Mouse (Mus musculus) erythroid progenitor cell, adult 5-6 weeks (primary cell): ENCODE measurements around the gene Cfap126. TPM values are rescaled to one million over a fixed set of nuclear protein-coding genes. Genes with fewer than 3 reads are reported as not detected.

Experiments used
- ATAC-seq: replicated peaks from 2 replicates; pipeline ENCODE4 v1.8.0; 2016; ENCODE audit warnings: moderate number of reproducible peaks, mild to moderate bottlenecking, moderate TSS enrichment, inconsistent platforms; ENCODE audit not compliant: poor library complexity, low FRiP score, severe bottlenecking
- total RNA-seq, 2 experiments: library from RNA; stranded (forward) in 1 of 2; stranded (reverse) in 1 of 2; fragments of 150-400 nt in 1 of 2; fragments of 186-747, 209-891 nt in 1 of 2; gene quantifications; 2 replicates each; pipeline versions ENCODE4 v1.2.3 to v1.2.4; 2015 to 2017; ENCODE audit warnings: low replicate concordance in 2 of 2

The Cfap126 gene
- total RNA-seq, 2 experiments from 2014 or later, result not detected

GRCm38 (mm10) chr1:171089891-171090290, 23.8 kb upstream of the Cfap126 start:
- no peak for ATAC-seq

DNA sequence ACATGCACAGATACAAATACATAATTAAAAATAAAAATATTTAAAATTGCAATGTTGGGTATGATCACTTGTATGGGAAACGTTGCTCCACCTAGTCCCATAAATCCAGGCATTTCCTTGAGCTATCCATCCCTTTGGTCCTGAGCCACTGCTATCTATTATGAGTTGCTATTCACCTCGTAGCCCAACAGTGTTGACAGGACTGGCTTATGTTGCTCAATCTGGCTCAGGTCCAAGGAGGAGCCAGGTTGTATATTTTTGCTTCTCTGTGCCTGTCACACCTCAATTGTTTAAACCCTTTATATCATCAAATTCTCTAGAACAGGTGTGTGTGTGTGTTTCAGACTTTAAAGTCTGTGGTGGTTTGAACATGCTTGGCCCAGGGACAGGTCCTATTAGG, 23.0 kb upstream of the Cfap126 start:
- no peak for ATAC-seq

GRCm38 (mm10) chr1:171094424-171094823, 19.3 kb upstream of the Cfap126 start:
- ATAC-seq, result no peak

DNA sequence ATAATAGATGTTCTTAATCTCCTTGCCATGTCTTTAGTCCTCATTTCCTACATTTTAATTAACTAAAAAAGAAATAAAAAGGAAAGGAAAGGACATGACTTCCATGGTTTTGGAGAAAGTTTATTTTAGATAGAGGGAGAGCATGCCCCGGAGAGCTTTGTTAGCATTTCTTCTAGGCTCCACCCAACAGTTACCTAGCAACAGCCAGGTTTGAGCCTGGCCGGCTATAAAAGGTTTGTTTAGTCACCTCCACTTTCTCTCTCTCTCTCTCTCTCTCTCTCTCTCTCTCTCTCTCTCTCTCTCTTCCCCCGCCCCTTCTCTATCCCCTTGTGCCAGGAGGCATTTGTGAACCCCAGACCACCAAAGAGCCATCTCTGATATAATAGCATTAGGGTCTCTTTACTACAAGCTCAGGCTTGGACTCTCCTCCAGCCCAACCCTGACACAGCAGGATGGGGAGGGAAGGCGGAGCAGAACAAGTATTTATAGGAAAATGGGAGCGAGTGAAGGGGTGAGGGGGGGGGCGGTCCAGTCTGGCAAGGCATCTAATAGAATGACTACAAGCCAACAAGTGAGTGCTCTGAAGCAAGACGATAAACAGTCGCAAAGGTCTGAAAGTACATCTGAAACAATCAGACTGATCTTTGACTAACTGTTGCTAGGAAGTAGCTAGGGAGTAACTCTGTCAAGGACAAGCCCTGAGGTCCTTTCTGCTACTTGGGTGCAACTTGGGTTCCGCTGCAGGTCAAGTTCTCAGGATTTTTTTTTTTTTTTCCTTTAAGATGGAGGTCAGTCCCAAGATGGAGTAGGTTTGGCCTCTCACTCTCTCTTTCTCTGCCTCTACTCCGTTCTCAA, 17.4 kb upstream of the Cfap126 start:
- no peak for ATAC-seq

DNA sequence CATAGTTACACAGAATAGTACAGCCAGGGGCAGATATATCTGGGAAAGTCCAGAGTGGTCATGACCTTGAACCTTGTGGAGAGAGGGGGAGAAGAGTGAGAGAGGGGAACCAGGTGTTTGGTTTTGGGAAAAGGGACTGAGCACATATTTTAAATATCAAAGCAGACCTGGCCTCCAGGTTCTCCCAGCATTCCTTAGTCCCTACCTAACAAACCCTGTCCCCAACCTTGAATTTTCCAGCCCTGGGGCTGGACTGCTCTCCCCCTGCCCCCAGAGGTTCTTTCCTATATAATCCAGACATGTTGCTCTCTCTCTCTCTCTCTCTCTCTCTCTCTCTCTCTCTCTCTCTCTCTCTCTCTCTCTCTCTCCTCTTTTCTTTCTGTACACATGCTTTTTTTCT, 16.6 kb upstream of the Cfap126 start:
- no peak for ATAC-seq

GRCm38 (mm10) chr1:171097612-171098011, 16.1 kb upstream of the Cfap126 start:
- ATAC-seq, result no peak

- ATAC-seq, result no peak
These were observed 12.7 kb upstream of the Cfap126 start for GRCm38 (mm10) chr1:171101033-171101432.

- ATAC-seq, result peak; percentile 74
These were observed 11.8 kb upstream of the Cfap126 start for GRCm38 (mm10) chr1:171101733-171102546.

GRCm38 (mm10) chr1:171102547-171103177, 11.1 kb upstream of the Cfap126 start:
- ATAC-seq, result peak; percentile 66

DNA sequence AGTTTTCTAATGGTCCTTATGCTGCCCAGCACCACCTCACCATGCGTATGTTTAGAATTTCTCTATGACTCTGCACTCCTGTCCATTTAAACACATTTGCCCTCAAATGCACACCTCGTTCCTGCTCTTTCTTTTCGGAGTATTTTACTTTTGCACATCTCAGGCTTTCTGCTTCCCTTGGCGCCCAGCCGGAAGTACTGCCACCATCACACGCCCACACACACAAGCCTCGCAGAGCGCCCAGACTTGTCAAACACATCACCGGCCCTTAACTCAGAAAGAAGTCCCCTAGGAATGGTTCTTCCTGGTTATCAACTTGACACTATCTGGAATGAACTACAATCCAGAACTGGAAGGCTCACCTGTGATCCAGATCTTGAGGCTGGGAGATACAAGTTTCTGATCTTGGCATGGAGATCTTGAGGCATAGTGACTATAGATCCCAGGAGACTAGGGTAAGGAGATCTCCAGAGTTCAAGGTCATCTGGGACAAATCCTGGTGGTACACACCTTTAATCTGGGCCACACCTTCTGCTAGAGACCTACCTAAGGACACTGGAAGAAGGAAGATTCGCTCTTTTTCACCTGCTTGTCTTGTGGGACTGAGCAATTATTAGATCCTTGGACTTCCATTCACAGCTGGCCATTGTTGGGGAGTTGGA, 10.4 kb upstream of the Cfap126 start:
- peak; percentile 15 for ATAC-seq

DNA sequence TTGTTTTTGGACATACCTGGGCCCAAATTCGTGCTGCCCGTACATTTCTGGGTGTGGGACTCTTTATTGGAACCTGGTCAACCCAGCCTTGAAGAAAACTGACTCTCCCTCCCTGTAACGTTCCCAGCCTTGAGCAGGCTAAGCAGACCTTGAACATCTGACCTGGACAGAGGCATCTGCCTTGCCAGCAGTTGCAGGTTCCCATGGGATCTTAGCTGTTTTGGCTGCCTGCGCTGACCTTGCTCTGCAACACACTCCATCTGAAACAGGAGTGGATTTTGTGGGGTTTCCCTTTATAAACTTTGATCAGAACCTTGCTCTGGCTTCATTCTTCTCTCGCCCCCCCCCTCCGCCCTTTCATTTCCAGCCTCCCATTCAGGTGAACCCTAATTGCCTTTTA, 8.5 kb upstream of the Cfap126 start:
- no peak for ATAC-seq

- ATAC-seq, result no peak
These were observed 4.1 kb upstream of the Cfap126 start for GRCm38 (mm10) chr1:171109620-171110019.

DNA sequence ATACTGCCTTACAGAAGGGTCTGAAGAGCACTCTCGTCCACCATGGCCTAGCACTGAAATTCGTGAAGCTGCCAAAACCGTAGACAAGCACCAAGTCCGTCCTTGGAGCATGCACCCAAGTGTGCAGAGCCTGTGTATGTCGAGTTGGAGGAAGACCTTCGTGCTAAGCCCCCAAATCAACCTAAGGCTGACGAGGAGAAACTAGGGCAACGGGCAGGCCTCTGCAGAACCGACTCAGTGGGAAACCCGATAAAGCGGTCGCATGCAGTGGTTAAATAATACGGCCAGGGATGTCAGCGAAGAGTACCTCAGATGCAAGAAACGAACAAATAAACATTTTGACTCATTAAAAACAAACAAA, 3.1 kb upstream of the Cfap126 start:
- ATAC-seq, result no peak

GRCm38 (mm10) chr1:171111020-171111780, 2.5 kb upstream of the Cfap126 start:
- peak; percentile 86 for ATAC-seq

GRCm38 (mm10) chr1:171111781-171112575, 1.7 kb upstream of the Cfap126 start:
- peak; percentile 25 for ATAC-seq

- no peak for ATAC-seq
These were observed 732 bp upstream of the Cfap126 start for GRCm38 (mm10) chr1:171112986-171113385.

DNA sequence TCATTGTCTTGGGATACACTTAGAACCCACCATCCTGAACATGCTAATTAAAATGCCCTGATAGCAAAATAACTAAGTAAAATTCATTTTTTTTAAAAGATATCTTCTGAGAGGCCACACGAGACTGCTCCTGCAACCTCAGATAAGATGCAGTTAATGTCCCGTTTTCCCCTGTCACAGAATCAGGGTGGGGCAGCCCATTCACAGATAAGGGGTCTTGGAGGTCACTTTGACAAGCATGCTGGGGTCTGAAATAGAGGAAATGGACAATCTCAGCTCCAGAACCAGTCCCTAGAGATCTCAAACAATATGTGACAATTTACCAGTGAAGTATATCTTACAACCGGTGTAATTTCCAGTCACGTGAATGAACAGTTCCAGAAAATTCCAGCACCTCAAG, 2.6 kb downstream of the Cfap126 start:
- no peak for ATAC-seq

DNA sequence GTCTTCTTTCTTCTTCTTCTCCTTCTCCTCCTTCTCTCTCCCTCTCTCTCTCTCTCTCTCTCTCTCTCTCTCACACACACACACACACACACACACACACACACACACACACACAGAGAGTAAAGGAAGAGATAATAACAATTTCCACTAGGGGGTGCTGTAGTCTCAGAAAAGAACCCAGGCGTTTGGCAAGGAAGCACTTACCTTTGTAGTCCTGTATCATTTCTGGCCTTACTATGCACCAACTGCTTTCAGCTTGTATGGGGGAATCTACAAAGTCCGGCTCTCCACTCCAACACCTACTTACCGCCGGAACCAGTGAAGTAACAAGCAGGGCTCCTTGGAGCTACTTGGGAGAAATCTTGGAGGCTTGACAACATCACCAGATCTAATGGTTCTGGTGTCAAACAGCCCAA, 4.6 kb downstream of the Cfap126 start:
- ATAC-seq, result peak; percentile 41; the same call in 1 of the 2 replicates

- ATAC-seq, result no peak
These were observed 5.3 kb downstream of the Cfap126 start for GRCm38 (mm10) chr1:171118996-171119395.
